Comparison of ENCODE assay signal across 11 mouse cellular contexts in the genomic region with DNA sequence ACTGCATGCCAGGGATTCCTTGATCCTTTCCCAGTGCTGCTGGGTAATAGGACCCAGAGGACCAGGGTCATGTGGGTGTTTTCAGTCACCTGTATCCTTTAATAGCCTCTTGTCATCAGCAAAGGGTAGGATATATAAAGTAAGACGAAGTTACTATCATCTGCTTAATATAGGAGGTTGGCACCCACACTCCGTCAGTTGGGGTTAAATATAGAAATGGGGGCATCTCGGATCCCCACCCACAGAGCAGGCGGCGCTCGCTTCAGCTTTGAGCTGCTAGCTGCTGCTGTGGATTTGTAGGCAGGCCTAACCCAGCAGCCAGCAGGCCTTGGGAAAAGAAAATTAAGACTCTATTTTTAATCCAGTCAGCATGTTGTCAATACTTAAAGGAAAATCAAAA. TPM values are rescaled to one million over a fixed set of nuclear protein-coding genes. Genes with fewer than 3 reads are reported as not detected.
DNase-seq lines count a peak whose midpoint lies in the region; ATAC-seq lines count a peak whose summit lies in the region.
"Had no signal": no experiment of that assay in that cellular context is flagged by ENCODE, and none has a peak within 500 bp of the region (broad histone marks: within the 10 kb centered on the region; RNA-seq: fewer than 3 reads in every experiment).

No protein-coding gene starts in this region.

- ATAC-seq in megakaryocyte progenitor cell, adult 5-6 weeks (replicated peaks; ENCODE audit: poor library complexity), result no peak

- intact Hi-C loops in left cerebral cortex, postnatal 4 days (cut with DNase I), result no loop called here
- intact Hi-C loops in left cerebral cortex, postnatal 10 days (cut with DNase I), result no loop called here

- peak; percentile 33 for DNase-seq in cerebellum, adult 11-12 months
- DNase-seq in cerebellum, adult 9-10 months, result no peak
- DNase-seq in left cerebral cortex, adult 11 months (ENCODE audit: low spot score), result peak; percentile 78
- no peak for DNase-seq in left cerebral cortex, postnatal 4 days
- DNase-seq in left cerebral cortex, postnatal 10 days (ENCODE audit: extremely low spot score in 1 of 2, low spot score in 2 of 2), result peak; percentile 67 to 72
- peak; percentile 91 for DNase-seq in telencephalon, adult 2 months (ENCODE audit: low read depth, low spot score)
- DNase-seq in B cell, adult 2 months, result no peak
- DNase-seq: adrenal gland, adult 8-10 months; lung, postnatal 10 days had no signal

RNA-seq across cellular contexts. Expression of gene Gpr153, which starts 28.0 kb away (rescaled TPM):
- 10 to 100 TPM; 28.6 to 31.1 TPM for total RNA-seq in left cerebral cortex, postnatal 4 days (2021)
- 10 to 100 TPM; 32.9 to 35.7 TPM for total RNA-seq in left cerebral cortex, postnatal 10 days (2021)
- total RNA-seq in megakaryocyte progenitor cell, adult 5-6 weeks (2015), result 0.12 and 0.76 TPM in 2 replicates
- not detected in 2 replicates for total RNA-seq in megakaryocyte progenitor cell, adult 5-6 weeks (2017)
- total RNA-seq: MEL had no signal

RNA-seq across cellular contexts. Expression of gene Hes3, which starts 45.5 kb away (rescaled TPM):
- under 1 TPM in 1 of 2 experiments, not detected in 1; 0.20 TPM for total RNA-seq in left cerebral cortex, postnatal 4 days (2021)
- total RNA-seq in left cerebral cortex, postnatal 10 days (2021), result not detected
- not detected in 2 replicates for total RNA-seq in megakaryocyte progenitor cell, adult 5-6 weeks (2015)
- total RNA-seq in megakaryocyte progenitor cell, adult 5-6 weeks (2017), result not detected in 2 replicates
- total RNA-seq: adrenal gland, adult 8-10 months; MEL had no signal

RNA-seq across cellular contexts. Expression of gene Icmt, which starts 51.0 kb away (rescaled TPM):
- 10 to 100 TPM; 22.8 to 23.4 TPM for total RNA-seq in left cerebral cortex, postnatal 4 days (2021)
- 10 to 100 TPM; 31.7 to 32.3 TPM for total RNA-seq in left cerebral cortex, postnatal 10 days (2021)
- total RNA-seq in megakaryocyte progenitor cell, adult 5-6 weeks (2015), result 7.9 and 12.1 TPM in 2 replicates
- 11.5 and 14.8 TPM in 2 replicates for total RNA-seq in megakaryocyte progenitor cell, adult 5-6 weeks (2017)

Comparison
In these comparisons a context has a peak if more than half of its experiments do, and no peak if none do; other contexts are left out.
1. DNase-seq: peak in cerebellum, adult 11-12 months (single experiment), left cerebral cortex, adult 11 months (single experiment), left cerebral cortex, postnatal 10 days (2 of 2) and telencephalon, adult 2 months (single experiment); none in cerebellum, adult 9-10 months (single experiment), left cerebral cortex, postnatal 4 days (single experiment) and B cell, adult 2 months (0 of 2).
2. RNA of gene Gpr153, which starts 28.0 kb away (total RNA-seq): 32.9 to 35.7 TPM in left cerebral cortex, postnatal 10 days and 28.6 to 31.1 TPM in left cerebral cortex, postnatal 4 days; 0.12 to 0.76 TPM in megakaryocyte progenitor cell, adult 5-6 weeks; every median in the first group is over 10 times any median in the second.